Mouse (Mus musculus) liver, embryonic 16.5 days (tissue): ENCODE results near the gene Pycr1. TPM values are rescaled to one million over a fixed set of nuclear protein-coding genes. Genes with fewer than 3 reads are reported as not detected.

ENCODE experiments used
- ATAC-seq: fragments of 200-750 bp; cut with Nextera tagmentation; 2 replicates; pipeline ENCODE4 v1.8.0; 2017; ENCODE audit warnings: low read depth, mild to moderate bottlenecking, moderate number of reproducible peaks, moderate library complexity
- H3K27ac ChIP-seq: fragments of 300-500 bp; sonication (generic); 2 replicates; pipeline ENCODE4 v1.5.1; 2014; ENCODE audit warnings: mild to moderate bottlenecking, low read length
- H3K27me3 ChIP-seq: fragments of 300-500 bp; sonication (generic); 2 replicates; pipeline ENCODE4 v1.6.1; 2014; ENCODE audit warnings: low read depth, low read length, mixed read lengths; ENCODE audit not compliant: control insufficient read depth, insufficient read depth
- H3K36me3 ChIP-seq: fragments of 300-500 bp; sonication (generic); 2 replicates; pipeline ENCODE4 v1.6.1; 2014; ENCODE audit warnings: mild to moderate bottlenecking; ENCODE audit not compliant: control insufficient read depth, insufficient read depth
- H3K4me1 ChIP-seq: fragments of 300-500 bp; sonication (generic); 2 replicates; pipeline ENCODE4 v1.6.1; 2014; ENCODE audit warnings: low read depth, low read length, mixed read lengths; ENCODE audit not compliant: control insufficient read depth
- H3K4me2 ChIP-seq: fragments of 300-500 bp; sonication (generic); 2 replicates; pipeline ENCODE4 v1.6.1; 2014; ENCODE audit warnings: low read depth, low read length, mixed read lengths
- H3K4me3 ChIP-seq: fragments of 300-500 bp; sonication (generic); 2 replicates; pipeline ENCODE4 v1.5.1; 2014; ENCODE audit warnings: low read depth, mild to moderate bottlenecking, low read length
- H3K9ac ChIP-seq: fragments of 300-500 bp; sonication (generic); 2 replicates; pipeline ENCODE4 v1.6.1; 2014; ENCODE audit warnings: low read depth, low read length
- H3K9me3 ChIP-seq: fragments of 300-500 bp; sonication (generic); replicated peaks from 2 replicates; pipeline ENCODE4 v1.6.1; 2016; ENCODE audit warnings: low read length; ENCODE audit not compliant: control insufficient read depth
- WGBS: fragments of 180-500 bp; shearing (Covaris S2); extraction: QIAGEN DNeasy Blood & Tissue Kit; methylation state at CpG from one replicate; pipeline ENCODE4 v1.1.7; 2014; ENCODE audit not compliant: insufficient replicate concordance; 5-methylcytosine and 5-hydroxymethylcytosine counted together
- polyA plus RNA-seq: library from polyadenylated mRNA; unstranded; fragments of >200 nt; fragmentation: Nextera tagmentation; extraction: Ambion mirVana; gene quantifications from 2 replicates; pipeline ENCODE4 v1.2.1, GENCODE M21; 2015

Pycr1 gene
- polyA plus RNA-seq, 1 experiment from 2014 or later: 5.1 TPM

DNA sequence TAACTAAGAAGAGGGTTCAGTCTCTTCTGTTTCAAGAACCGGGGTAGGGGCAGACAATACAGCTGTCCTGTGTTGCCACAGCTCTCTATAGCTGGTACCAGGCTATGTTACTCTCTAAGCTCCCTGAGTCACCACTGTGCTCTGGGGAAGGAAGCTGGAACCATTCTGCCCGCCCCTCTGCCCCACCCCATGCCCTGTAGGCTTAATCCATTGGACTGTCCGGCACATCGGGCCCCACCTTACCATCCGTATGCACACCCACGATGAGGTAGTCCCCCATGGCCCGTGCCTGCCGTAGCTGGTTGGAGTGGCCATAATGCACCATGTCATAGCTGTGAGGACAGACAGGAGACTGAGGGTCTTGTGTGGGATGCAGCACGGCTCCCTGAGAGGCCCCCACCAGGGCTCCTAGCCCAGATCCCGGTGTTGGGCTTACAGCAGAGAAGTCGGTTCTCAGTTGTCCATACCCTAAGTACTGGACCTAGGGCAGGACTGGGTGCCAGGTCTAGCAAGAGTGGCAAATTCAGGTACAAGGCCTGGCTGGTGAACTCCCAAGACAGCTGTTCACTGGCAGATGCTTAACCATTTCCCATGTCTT is 27.9 kb downstream of the Pycr1 start:
- peak overlapping the region; percentile 28; the same call in 1 of the 2 replicates for H3K9ac ChIP-seq
- no peak overlapping the region; the same call in 1 of the 2 replicates for H3K27ac ChIP-seq
- no peaks in the 10 kb centered on the region for H3K27me3 ChIP-seq
- H3K4me3 ChIP-seq: peak overlapping the region; percentile 16
- H3K36me3 ChIP-seq: peaks cover 46% of the 10 kb centered on the region
- peaks cover 32% of the 10 kb centered on the region for H3K4me1 ChIP-seq
- no peaks in the 10 kb centered on the region for H3K9me3 ChIP-seq
- no peak for ATAC-seq
- WGBS: 77% methylated on average over 11 of the region's 11 CpGs
- peak overlapping the region; percentile 90 for H3K4me2 ChIP-seq

DNA sequence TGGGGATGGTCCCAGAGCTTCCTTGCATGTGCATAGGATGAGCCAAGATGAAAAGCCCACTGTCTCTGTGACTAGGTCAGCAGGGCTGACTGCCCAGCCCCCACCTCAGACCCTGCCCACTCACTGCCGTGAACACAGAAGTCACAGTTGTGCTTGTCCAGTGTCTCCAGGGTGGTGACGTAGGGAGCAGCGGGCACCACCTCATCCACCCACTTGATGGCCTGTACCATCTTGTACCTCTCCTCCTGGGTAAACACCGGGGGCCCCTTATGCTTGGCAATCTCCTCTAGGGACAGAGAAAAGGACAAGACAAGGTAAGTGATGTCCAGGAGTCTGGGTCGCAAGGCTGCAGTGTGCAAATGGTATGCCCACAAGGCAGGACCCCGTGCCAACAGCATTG is 28.4 kb downstream of the Pycr1 start:
- Histone ChIP-seq H3K27ac (no peak overlapping the region), H3K9me3 (no peaks in the 10 kb centered on the region), H3K36me3 (peaks cover 40% of the 10 kb centered on the region), H3K27me3 (no peaks in the 10 kb centered on the region), H3K4me1 (peaks cover 32% of the 10 kb centered on the region), H3K9ac (no peak overlapping the region), H3K4me2 (no peak overlapping the region), H3K4me3 (no peak overlapping the region)
- WGBS: 85% methylated on average over 6 of the region's 6 CpGs
- no peak for ATAC-seq

DNA sequence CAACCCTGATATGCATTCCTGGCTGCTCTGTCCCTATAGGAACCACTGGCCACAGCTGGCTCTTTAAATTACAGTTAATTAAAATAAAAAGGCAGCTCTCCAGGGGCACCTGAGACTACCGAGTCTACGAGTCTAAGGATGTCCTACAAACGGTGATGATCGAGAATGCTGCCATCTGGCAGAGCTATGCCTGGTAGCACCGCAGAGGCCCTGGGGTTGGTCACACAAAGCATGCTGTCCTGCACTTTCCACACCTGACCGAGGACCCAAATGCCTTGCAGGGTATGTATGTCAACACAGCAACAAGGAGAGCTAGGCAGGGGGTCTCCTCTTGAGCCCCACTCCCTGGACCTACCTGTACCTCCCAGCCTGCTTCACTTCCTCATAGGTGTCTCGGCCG is 29.6 kb downstream of the Pycr1 start:
- peaks cover 29% of the 10 kb centered on the region for H3K36me3 ChIP-seq
- no peak for ATAC-seq
- H3K9me3 ChIP-seq: no peaks in the 10 kb centered on the region
- H3K4me1 ChIP-seq: peaks cover 40% of the 10 kb centered on the region
- H3K27me3 ChIP-seq: no peaks in the 10 kb centered on the region
- H3K9ac ChIP-seq: no peak overlapping the region
- no peak overlapping the region for H3K4me2 ChIP-seq
- H3K27ac ChIP-seq: no peak overlapping the region
- 83% methylated on average over 8 of the region's 8 CpGs for WGBS
- H3K4me3 ChIP-seq: no peak overlapping the region

DNA sequence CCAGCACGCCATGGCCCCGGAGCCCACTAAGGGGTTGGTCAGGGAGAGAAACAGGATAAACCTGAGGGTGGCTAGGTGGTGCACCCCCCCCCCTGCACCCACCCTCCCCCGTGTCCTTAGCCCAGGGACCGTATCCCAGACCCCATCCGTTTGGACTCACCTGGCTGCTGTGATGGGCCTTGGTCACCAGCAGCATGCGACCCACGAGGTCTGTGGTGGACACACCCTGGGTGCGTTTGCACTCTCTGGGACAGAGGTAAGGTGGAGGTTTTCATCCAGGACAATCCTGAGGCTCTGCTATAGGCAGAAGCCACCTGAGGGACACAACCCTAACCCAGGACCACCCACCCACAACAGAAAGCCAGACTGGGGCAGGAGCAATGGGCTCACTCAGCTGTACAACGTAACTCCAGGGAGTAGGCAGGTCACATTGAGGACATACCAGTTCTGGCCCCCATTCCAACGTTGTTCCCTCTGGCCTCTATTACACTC is 30.0 kb downstream of the Pycr1 start:
- peaks cover 37% of the 10 kb centered on the region for H3K4me1 ChIP-seq

DNA sequence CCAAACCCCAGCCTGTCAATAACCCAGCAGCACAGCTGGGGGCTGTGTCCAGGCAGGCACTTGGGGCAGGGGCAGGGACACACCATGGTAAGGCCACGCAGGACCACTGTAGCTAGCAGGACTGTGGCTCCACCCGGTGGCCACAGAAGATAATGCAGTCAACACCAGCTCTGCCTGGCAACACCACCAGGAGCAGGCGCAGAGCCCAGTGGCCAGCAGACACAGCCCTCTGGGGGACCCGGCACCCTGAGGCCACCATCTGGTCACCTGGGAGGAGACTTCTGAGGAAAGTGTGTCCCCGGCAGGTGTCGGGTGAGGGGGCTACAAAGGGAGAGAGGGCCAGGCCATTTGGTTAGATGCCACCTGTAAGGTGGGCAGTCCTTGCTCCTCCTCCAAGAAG is 30.8 kb downstream of the Pycr1 start:
- peaks cover 19% of the 10 kb centered on the region for H3K36me3 ChIP-seq
- WGBS: 34% methylated on average over 6 of the region's 6 CpGs

More for the DNA sequence above, 30.0 kb downstream of the Pycr1 start:
- Histone ChIP-seq H3K36me3 (peaks cover 24% of the 10 kb centered on the region), H3K4me2 (no peak overlapping the region), H3K9ac (no peak overlapping the region), H3K27ac (no peak overlapping the region), H3K27me3 (peaks cover 1% of the 10 kb centered on the region), H3K4me3 (no peak overlapping the region), H3K9me3 (no peaks in the 10 kb centered on the region)
- no peak for ATAC-seq
- 83% methylated on average over 10 of the region's 10 CpGs for WGBS

DNA sequence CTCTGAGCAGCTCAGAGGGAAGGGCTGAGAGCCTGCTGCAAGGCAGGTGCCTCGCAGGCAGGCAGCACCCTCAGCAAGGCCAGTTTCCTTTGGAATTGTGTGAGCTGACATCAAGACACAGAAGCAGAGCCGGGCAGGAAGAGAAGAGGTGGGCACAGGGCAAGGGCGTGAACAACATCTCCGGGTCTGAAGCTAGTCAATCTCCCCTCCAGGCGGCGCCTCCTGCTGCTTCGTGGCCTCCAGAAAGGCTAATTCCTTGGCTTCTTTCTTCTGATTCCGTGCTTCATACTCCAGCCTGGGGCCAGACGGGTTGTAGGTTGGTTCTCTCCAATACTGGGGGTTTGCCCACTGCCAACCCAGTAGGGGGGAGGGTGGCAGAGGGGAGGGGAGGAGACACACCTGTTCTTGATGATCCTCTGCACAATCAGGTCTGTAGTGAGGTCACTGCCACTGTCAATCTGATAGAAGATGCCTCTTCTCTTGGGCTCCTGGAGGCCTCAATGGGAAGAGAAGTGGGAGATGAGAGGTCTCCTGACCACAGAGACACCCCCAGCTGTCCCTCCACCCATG is 33.0 kb downstream of the Pycr1 start:
- Histone ChIP-seq H3K36me3 (peaks cover 19% of the 10 kb centered on the region), H3K9ac (no peak overlapping the region), H3K4me2 (no peak overlapping the region), H3K27me3 (peaks cover 5% of the 10 kb centered on the region), H3K9me3 (no peaks in the 10 kb centered on the region), H3K27ac (no peak overlapping the region), H3K4me1 (peaks cover 12% of the 10 kb centered on the region), H3K4me3 (no peak overlapping the region)
- no peak for ATAC-seq
- 75% methylated on average over 9 of the region's 9 CpGs for WGBS

More for the DNA sequence above, 30.8 kb downstream of the Pycr1 start:
- Histone ChIP-seq H3K9ac (no peak overlapping the region), H3K9me3 (no peaks in the 10 kb centered on the region), H3K4me3 (no peak overlapping the region), H3K27ac (no peak overlapping the region), H3K4me1 (peaks cover 30% of the 10 kb centered on the region), H3K27me3 (peaks cover 5% of the 10 kb centered on the region), H3K4me2 (no peak overlapping the region)
- ATAC-seq: 0 out of 2 replicates have a peak, but pooled peaks have one; percentile 9

DNA sequence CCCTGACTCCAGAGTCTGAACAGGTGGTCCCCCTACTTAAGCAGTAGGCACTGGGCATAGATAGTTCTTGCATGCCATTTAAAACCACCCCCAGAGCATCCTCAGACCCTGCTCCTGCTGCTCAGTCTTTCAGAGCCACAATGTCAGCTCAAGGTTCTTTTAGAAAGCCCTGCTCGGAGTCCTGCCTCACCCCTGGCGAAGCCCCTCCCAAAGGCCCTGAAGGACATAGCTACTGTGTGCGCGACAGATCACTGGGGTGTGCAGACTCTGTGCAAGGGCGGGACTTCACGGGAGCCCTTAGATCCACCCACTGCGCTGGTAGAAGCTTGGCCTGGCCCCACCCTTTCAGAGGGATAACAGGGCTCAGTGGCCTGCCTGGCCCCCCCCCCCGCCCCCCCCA is 34.3 kb downstream of the Pycr1 start:
- H3K36me3 ChIP-seq: peaks cover 19% of the 10 kb centered on the region
- H3K27me3 ChIP-seq: peaks cover 5% of the 10 kb centered on the region
- no peak overlapping the region for H3K9ac ChIP-seq
- peak overlapping the region; percentile 59; the same call in 1 of the 2 replicates for H3K4me2 ChIP-seq
- peaks cover 11% of the 10 kb centered on the region for H3K4me1 ChIP-seq
- H3K4me3 ChIP-seq: no peak overlapping the region
- H3K27ac ChIP-seq: no peak overlapping the region
- 26% methylated on average over 8 of the region's 8 CpGs for WGBS
- peak; percentile 61 for ATAC-seq
- H3K9me3 ChIP-seq: no peaks in the 10 kb centered on the region

DNA sequence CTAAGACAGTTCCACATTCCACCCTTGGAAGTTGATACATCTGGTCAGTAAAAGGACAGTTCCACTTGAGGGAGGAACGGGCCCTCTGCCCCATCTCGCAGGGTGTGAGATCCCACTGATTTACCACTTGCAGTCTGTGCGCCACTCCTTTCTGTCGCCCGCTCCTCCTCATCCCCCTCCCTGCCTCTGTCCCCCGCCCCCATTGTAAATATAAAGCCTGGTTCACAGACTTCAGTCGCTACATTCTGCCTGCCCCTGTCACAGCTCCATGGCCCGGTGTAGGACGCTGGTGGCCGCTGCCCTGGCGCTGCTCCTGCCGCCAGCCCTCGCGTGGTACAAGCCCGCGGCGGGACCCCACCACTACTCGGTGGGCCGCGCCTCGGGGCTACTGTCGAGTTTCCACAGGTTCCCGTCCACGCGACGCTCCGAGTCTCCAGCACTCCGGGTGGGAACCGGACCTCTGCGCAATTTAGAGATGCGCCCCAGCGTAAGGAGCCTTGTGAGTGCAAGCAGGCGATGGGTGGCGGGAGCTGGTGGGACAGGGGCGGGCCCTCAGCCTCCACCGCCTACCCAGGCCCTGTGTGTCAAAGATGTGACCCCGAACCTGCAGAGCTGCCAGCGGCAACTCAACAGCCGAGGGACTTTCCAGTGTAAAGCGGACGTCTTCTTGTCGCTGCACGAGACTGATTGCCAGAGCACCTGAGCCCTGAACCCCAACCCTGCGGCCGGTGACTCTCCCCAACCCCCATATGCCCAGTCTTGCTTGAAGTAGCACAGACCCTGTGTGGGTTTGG is 35.1 kb downstream of the Pycr1 start, which contains the start of gene Npb:
TSS of gene Npb (plus strand) at position 237 of the 794 bp plus-strand sequence.
- H3K36me3 ChIP-seq: peaks cover 18% of the 10 kb centered on the region
- peak; percentile 23 for ATAC-seq

More for the DNA sequence above, 35.1 kb downstream of the Pycr1 start, which contains the start of gene Npb:
- 16% methylated on average over 45 of the region's 45 CpGs for WGBS
- peak within 1 kb of the TSS; percentile 58 for H3K27ac ChIP-seq
- H3K4me3 ChIP-seq: peak within 1 kb of the TSS; percentile 45
- H3K9me3 ChIP-seq: no peaks in the 10 kb centered on the region
- H3K9ac ChIP-seq: peak within 1 kb of the TSS; percentile 37; the same call in 1 of the 2 replicates
- H3K4me1 ChIP-seq: peaks cover 18% of the 10 kb centered on the region
- H3K4me2 ChIP-seq: peak within 1 kb of the TSS; percentile 59
- H3K27me3 ChIP-seq: peaks cover 5% of the 10 kb centered on the region
